Mouse (Mus musculus) CH12.LX (cell line): ENCODE results near the gene H2-M10.3. TPM values are rescaled to one million over a fixed set of nuclear protein-coding genes. Genes with fewer than 3 reads are reported as not detected.
"Not testable (repeated sequence)": the region's sequence is repeated elsewhere in the genome, so short reads cannot be mapped to it uniquely, and the experiment has no call there.

ENCODE experiments used
- DNase-seq: peaks from one replicate; pipeline ENCODE4 v3.0.0-alpha.2; 2013; ENCODE audit errors: extremely low read depth
- H3K27ac ChIP-seq: 2 replicates; pipeline ENCODE4 v1.5.1; 2012; ENCODE audit warnings: low read depth, mild to moderate bottlenecking, control low read depth, moderate library complexity; ENCODE audit not compliant: insufficient read depth
- H3K27me3 ChIP-seq: replicated peaks from 2 replicates; pipeline ENCODE3; 2012; ENCODE audit warnings: inconsistent platforms
- H3K36me3 ChIP-seq, 2 experiments: replicated peaks in 1 of 2; 2 replicates each; pipeline versions ENCODE3 to v1.6.1; 2012; ENCODE audit warnings: inconsistent platforms in 1 of 2, low read length in 1 of 2, mild to moderate bottlenecking in 1 of 2, mixed read lengths in 1 of 2, moderate library complexity in 1 of 2; ENCODE audit not compliant: control insufficient read depth in 1 of 2, insufficient read depth in 1 of 2
- H3K4me1 ChIP-seq, 2 experiments: 2 replicates each; pipeline ENCODE4 v1.6.1; 2012; ENCODE audit warnings: inconsistent platforms in 1 of 2, moderate library complexity in 1 of 2; ENCODE audit not compliant: insufficient read depth in 2 of 2, control insufficient read depth in 1 of 2
- H3K4me2 ChIP-seq: 2 replicates; pipeline ENCODE4 v1.6.1; 2012; ENCODE audit warnings: low read depth, mild to moderate bottlenecking, control low read depth; ENCODE audit not compliant: poor library complexity, insufficient read depth, severe bottlenecking
- H3K4me3 ChIP-seq, 3 experiments: fragments of 150-350 bp in 1 of 3; sonication (generic) in 1 of 3; replicated peaks in 1 of 3; 2 replicates each; pipeline versions ENCODE3 to v1.5.1; 2011 to 2012; ENCODE audit warnings: low read depth in 2 of 3, low read length in 2 of 3, mild to moderate bottlenecking in 2 of 3, moderate library complexity in 2 of 3, control low read depth in 1 of 3, improper control_type of control experiment in 1 of 3, inconsistent platforms in 1 of 3, mixed read lengths in 1 of 3; ENCODE audit not compliant: poor library complexity in 1 of 3
- H3K79me2 ChIP-seq: replicated peaks from 2 replicates; pipeline ENCODE4 v1.6.1; 2012; ENCODE audit warnings: mild to moderate bottlenecking, moderate library complexity; ENCODE audit not compliant: control insufficient read depth, poor library complexity, insufficient read depth, severe bottlenecking; ENCODE audit errors: extremely low read depth
- H3K9ac ChIP-seq: 2 replicates; pipeline ENCODE4 v1.6.1; 2012; ENCODE audit warnings: low read depth, mild to moderate bottlenecking, control low read depth, moderate library complexity; ENCODE audit not compliant: insufficient read depth
- H3K9me3 ChIP-seq: replicated peaks from 2 replicates; pipeline ENCODE3; 2012; ENCODE audit warnings: low read length, inconsistent platforms, mixed read lengths
- BHLHE40 ChIP-seq: IDR thresholded peaks from 2 replicates; pipeline ENCODE4 v1.6.1; 2011; ENCODE audit warnings: mild to moderate bottlenecking, low read depth, low read length, improper control_type of control experiment
- CHD1 ChIP-seq: IDR thresholded peaks from 2 replicates; pipeline ENCODE4 v1.6.1; 2012; ENCODE audit warnings: low read depth, low read length, improper control_type of control experiment, inconsistent platforms
- CHD2 ChIP-seq: IDR thresholded peaks from 2 replicates; pipeline ENCODE4 v1.6.1; 2011; ENCODE audit warnings: low read length, improper control_type of control experiment
- E2F4 ChIP-seq: IDR thresholded peaks from 2 replicates; pipeline ENCODE4 v1.6.1; 2011; ENCODE audit warnings: low read depth, low read length, improper control_type of control experiment; ENCODE audit not compliant: insufficient replicate concordance
- ELF1 ChIP-seq: IDR thresholded peaks from 2 replicates; pipeline ENCODE4 v1.6.1; 2014; ENCODE audit warnings: low read depth, mild to moderate bottlenecking, inconsistent platforms, low read length, improper control_type of control experiment
- EP300 ChIP-seq: IDR thresholded peaks from 2 replicates; pipeline ENCODE4 v1.6.1; 2011; ENCODE audit warnings: low read length, improper control_type of control experiment
- ETS1 ChIP-seq: conservative IDR thresholded peaks from 2 replicates; pipeline ENCODE4 v1.6.1; 2012; ENCODE audit warnings: low read depth, mild to moderate bottlenecking, inconsistent platforms, low read length, improper control_type of control experiment, moderate library complexity
- HCFC1 ChIP-seq: IDR thresholded peaks from 2 replicates; pipeline ENCODE4 v1.6.1; 2012; ENCODE audit warnings: low read depth, mild to moderate bottlenecking, inconsistent platforms, low read length, improper control_type of control experiment
- JUN ChIP-seq: IDR thresholded peaks from 2 replicates; pipeline ENCODE4 v1.6.1; 2011; ENCODE audit warnings: low read depth, mild to moderate bottlenecking, low read length, improper control_type of control experiment, moderate library complexity; ENCODE audit not compliant: insufficient read depth
- MAX ChIP-seq: IDR thresholded peaks from 2 replicates; pipeline ENCODE4 v1.6.1; 2011; ENCODE audit warnings: low read length, improper control_type of control experiment
- MYC ChIP-seq: IDR thresholded peaks from 2 replicates; pipeline ENCODE4 v1.6.1; 2011; ENCODE audit warnings: low read depth, mild to moderate bottlenecking, improper control_type of control experiment, low read length
- POLR2A ChIP-seq: IDR thresholded peaks from 2 replicates; pipeline ENCODE4 v1.6.1; 2011; ENCODE audit warnings: low read depth, mild to moderate bottlenecking, improper control_type of control experiment, low read length
- POLR2AphosphoS2 ChIP-seq: IDR thresholded peaks from 2 replicates; pipeline ENCODE4 v1.6.1; 2011; ENCODE audit warnings: low read depth, low read length, improper control_type of control experiment
- RAD21 ChIP-seq: IDR thresholded peaks from 2 replicates; pipeline ENCODE4 v1.6.1; 2011; ENCODE audit warnings: low read depth, mild to moderate bottlenecking, low read length, improper control_type of control experiment, moderate library complexity
- SIN3A ChIP-seq: IDR thresholded peaks from 2 replicates; pipeline ENCODE4 v1.6.1; 2012; ENCODE audit warnings: low read length, improper control_type of control experiment, inconsistent platforms
- SMC3 ChIP-seq: IDR thresholded peaks from 2 replicates; pipeline ENCODE4 v1.6.1; 2011; ENCODE audit warnings: low read depth, low read length, improper control_type of control experiment
- TBP ChIP-seq: conservative IDR thresholded peaks from 2 replicates; pipeline ENCODE4 v1.6.1; 2011; ENCODE audit warnings: low read depth, low read length, improper control_type of control experiment
- UBTF ChIP-seq: IDR thresholded peaks from 2 replicates; pipeline ENCODE4 v1.6.1; 2012; ENCODE audit warnings: low read depth, mild to moderate bottlenecking, inconsistent platforms, low read length, improper control_type of control experiment, moderate library complexity
- USF1 ChIP-seq: IDR thresholded peaks from 2 replicates; pipeline ENCODE4 v1.6.1; 2014; ENCODE audit warnings: low read depth, mild to moderate bottlenecking, inconsistent platforms, low read length, improper control_type of control experiment
- ZKSCAN1 ChIP-seq: IDR thresholded peaks from 2 replicates; pipeline ENCODE4 v1.6.1; 2012; ENCODE audit warnings: low read depth, inconsistent platforms, low read length, improper control_type of control experiment, borderline replicate concordance
- ZMIZ1 ChIP-seq: IDR thresholded peaks from 2 replicates; pipeline ENCODE4 v1.6.1; 2012; ENCODE audit warnings: low read depth, mild to moderate bottlenecking, inconsistent platforms, low read length, improper control_type of control experiment
- ZNF384 ChIP-seq: IDR thresholded peaks from 2 replicates; pipeline ENCODE4 v1.6.1; 2012; ENCODE audit warnings: low read depth, low read length, improper control_type of control experiment, inconsistent platforms
- dilution Hi-C: fragments of 300-500 bp; cut with MboI; formaldehyde crosslinking; loops from 2 replicates; pipeline ENCODE4 v1.14.3; 2020; ENCODE audit warnings: low sequenced_read_pairs; ENCODE audit not compliant: extremely low pct_unique_long_range_greater_than_20kb, extremely low pct_ligation_motif_present
- in situ Hi-C: fragments of 300-500 bp; cut with MboI; formaldehyde crosslinking; loops from 3 replicates; pipeline ENCODE4 v1.14.3; 2019; ENCODE audit warnings: low sequenced_read_pairs, low pct_ligation_motif_present, low pct_unique_long_range_greater_than_20kb, mixed read lengths
- polyA plus RNA-seq: library from polyadenylated mRNA; unstranded; fragments of >175 nt; gene quantifications from 2 replicates; pipeline ENCODE4 v1.2.1, GENCODE M21; 2012; ENCODE audit warnings: low read depth; ENCODE audit not compliant: insufficient read length
- total RNA-seq, 2 experiments: library from RNA; depleted of rRNA; stranded (reverse); fragments of 300-350 nt in 1 of 2; fragments of >200 nt in 1 of 2; gene quantifications; 2 replicates each; pipeline ENCODE4 v1.2.3; 2012 to 2014

The H2-M10.3 gene
- total and polyA plus RNA-seq, 3 experiments: 0.13 TPM; not detected in 2

DNA sequence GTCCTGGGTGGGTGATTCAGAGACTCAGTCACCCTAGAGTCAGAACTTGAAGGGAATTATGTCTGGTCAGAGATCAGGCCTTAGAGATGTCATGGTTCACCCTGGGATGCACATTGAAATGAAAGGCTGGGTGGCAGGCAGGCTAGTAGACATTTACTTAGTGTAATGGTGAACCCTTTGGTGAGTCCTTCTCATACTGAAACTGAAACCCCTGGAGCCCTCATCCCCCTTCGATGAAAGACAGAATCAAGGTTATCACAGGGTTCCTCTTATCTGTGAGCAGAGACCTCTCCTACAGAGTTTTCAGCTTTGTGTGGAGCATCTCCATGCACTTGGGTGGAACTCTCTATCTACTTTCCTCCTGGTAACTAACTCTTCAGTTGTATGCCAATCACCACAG lies 46.1 kb upstream of the H2-M10.3 start:
- H3K36me3 ChIP-seq: no peaks in the 10 kb centered on the region
- no peaks in the 10 kb centered on the region for H3K9me3 ChIP-seq
- H3K4me1 ChIP-seq: no peaks in the 10 kb centered on the region
- no peaks in the 10 kb centered on the region for H3K79me2 ChIP-seq
- no peak overlapping the region for H3K4me2 ChIP-seq
- dilution Hi-C loops: no loop called here
- no peak for DNase-seq
- in situ Hi-C loops: no loop called here
- no peak overlapping the region for H3K4me3 ChIP-seq
- TF ChIP-seq ZKSCAN1 (no peak), ETS1 (no peak), USF1 (no peak), MAX (no peak), MYC (no peak), HCFC1 (no peak), RAD21 (no peak), CHD2 (no peak), UBTF (no peak), TBP (no peak), POLR2A (no peak), EP300 (no peak), ELF1 (no peak)
- no peak overlapping the region for H3K9ac ChIP-seq
- H3K27ac ChIP-seq: no peak overlapping the region
- peaks cover 35% of the 10 kb centered on the region for H3K27me3 ChIP-seq

- H3K36me3 ChIP-seq: no peaks in the 10 kb centered on the region
- in situ Hi-C loops: loop anchor here (5.0 kb wide), 1 partner anchor 98 kb away; no protein-coding TSS in a partner anchor
- no peaks in the 10 kb centered on the region for H3K79me2 ChIP-seq
- dilution Hi-C loops: no loop called here
- peaks cover 24% of the 10 kb centered on the region for H3K27me3 ChIP-seq
- no peaks in the 10 kb centered on the region for H3K9me3 ChIP-seq
- H3K4me3 ChIP-seq: no peak overlapping the region
- TF ChIP-seq SIN3A: no peak
- no peak for TF ChIP-seq JUN
- no peak for TF ChIP-seq UBTF
- TF ChIP-seq ZKSCAN1: no peak
- TF ChIP-seq POLR2A: no peak
- no peak for TF ChIP-seq POLR2AphosphoS2
- no peak for TF ChIP-seq CHD1
- no peak for TF ChIP-seq SMC3
- TF ChIP-seq ZNF384: no peak
- no peak for TF ChIP-seq ZMIZ1
- no peak for TF ChIP-seq RAD21
- TF ChIP-seq BHLHE40: no peak
- TF ChIP-seq USF1: no peak
- TF ChIP-seq HCFC1: no peak
- no peak for TF ChIP-seq E2F4
- TF ChIP-seq, all 38 proteins: peak for 0
- Histone ChIP-seq H3K4me2 (no peak overlapping the region), H3K9ac (no peak overlapping the region), H3K27ac (no peak overlapping the region), H3K4me1 (no peaks in the 10 kb centered on the region)
- DNase-seq: no peak
These were observed 21.7 kb upstream of the H2-M10.3 start for GRCm38 (mm10) chr17:36389907-36390306.

GRCm38 (mm10) chr17:36362404-36362803 lies 5.8 kb downstream of the H2-M10.3 start:
- H3K27ac ChIP-seq, DNase-seq, H3K4me3 ChIP-seq, H3K4me1 ChIP-seq, H3K36me3 ChIP-seq, H3K4me2 ChIP-seq, dilution Hi-C loops, H3K9ac ChIP-seq, H3K79me2 ChIP-seq, H3K9me3 ChIP-seq: not testable (repeated sequence)
- in situ Hi-C loops: loop anchor here (25.0 kb wide), 1 partner anchor 425 kb away; no protein-coding TSS in a partner anchor
- H3K27me3 ChIP-seq: peaks cover 29% of the 10 kb centered on the region
